Mouse (Mus musculus) bone marrow macrophage, adult 2 months (primary cell): Measurements from ENCODE around the gene Ell. TPM values are rescaled to one million over a fixed set of nuclear protein-coding genes. Genes with fewer than 3 reads are reported as not detected.
A peak's percentile ranks its signal among the peaks of the same experiment; 100 is the strongest.

Source experiments
- H3K27ac ChIP-seq: 2 replicates; pipeline ENCODE4 v1.5.1; 2012; ENCODE audit warnings: low read depth, low read length; ENCODE audit not compliant: insufficient read depth
- H3K4me1 ChIP-seq: 2 replicates; pipeline ENCODE4 v1.6.1; 2012; ENCODE audit warnings: low read length; ENCODE audit not compliant: control insufficient read depth, insufficient read depth
- H3K4me3 ChIP-seq: 2 replicates; pipeline ENCODE4 v1.5.1; 2012; ENCODE audit warnings: mild to moderate bottlenecking, low read length, moderate library complexity; ENCODE audit not compliant: insufficient read depth
- CTCF ChIP-seq: IDR thresholded peaks from 2 replicates; pipeline ENCODE4 v1.5.1; 2012; ENCODE audit warnings: low read depth, mild to moderate bottlenecking, low read length, moderate library complexity
- POLR2A ChIP-seq: IDR thresholded peaks from 2 replicates; pipeline ENCODE4 v1.6.1; 2012; ENCODE audit warnings: mild to moderate bottlenecking, low read depth, low read length, borderline replicate concordance
- polyA plus RNA-seq: library from polyadenylated mRNA; stranded (reverse); fragments of >200 nt; gene quantifications from 2 replicates; pipeline ENCODE4 v1.2.4, GENCODE M21; 2012; ENCODE audit not compliant: missing spikeins, insufficient read depth, insufficient read length

The Ell gene
- polyA plus RNA-seq, 1 experiment, result 17.1 TPM

- H3K4me1 ChIP-seq, result no peaks in the 10 kb centered on the region
- no peak overlapping the region for H3K27ac ChIP-seq
- TF ChIP-seq POLR2A (no peak), CTCF (no peak)
- H3K4me3 ChIP-seq, result no peak overlapping the region
Observed at GRCm38 (mm10) chr8:70495771-70496062, 43.5 kb upstream of the Ell start.

- H3K4me3 ChIP-seq, result no peak overlapping the region
- TF ChIP-seq CTCF (no peak), POLR2A (no peak)
- no peaks in the 10 kb centered on the region for H3K4me1 ChIP-seq
- no peak overlapping the region for H3K27ac ChIP-seq
Observed at GRCm38 (mm10) chr8:70500386-70501301, 38.6 kb upstream of the Ell start.

DNA sequence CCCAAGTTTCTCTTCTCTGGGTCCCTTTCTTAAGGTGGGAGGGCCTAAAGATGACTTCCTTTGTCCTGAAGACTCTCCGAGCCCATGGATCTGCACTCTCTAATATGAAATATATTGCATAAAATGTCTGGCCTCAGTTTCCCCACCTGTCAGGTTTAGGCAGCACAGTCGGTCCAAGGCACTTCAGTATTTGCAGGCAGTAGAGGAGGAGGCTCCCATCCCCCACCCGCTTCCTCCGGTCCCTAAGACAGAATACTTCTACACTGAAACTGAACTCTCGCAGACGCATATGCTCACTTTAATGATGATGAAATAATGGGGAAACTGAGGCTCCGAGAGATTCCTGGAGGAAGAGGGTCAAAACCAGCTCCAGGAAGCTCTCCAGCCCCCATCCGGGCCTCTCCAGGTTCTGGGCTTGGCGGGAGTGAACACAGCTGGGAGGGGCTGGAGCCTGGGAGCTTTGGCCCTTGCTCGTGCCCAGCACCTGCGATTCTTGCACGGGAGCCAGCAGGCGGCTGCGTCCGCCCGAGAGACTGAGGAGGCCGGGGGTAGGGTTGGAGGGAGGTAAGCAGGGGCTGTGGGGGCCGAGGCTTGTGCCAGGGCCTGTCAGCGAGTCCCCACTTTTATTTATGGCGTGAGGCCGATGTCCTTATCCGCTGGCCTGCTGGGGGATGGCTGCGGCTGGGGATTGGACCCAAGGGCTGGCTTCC is 37.3 kb upstream of the Ell start:
- TF ChIP-seq CTCF, result no peak
- TF ChIP-seq POLR2A, result no peak
- no peak overlapping the region for H3K27ac ChIP-seq
- H3K4me1 ChIP-seq, result no peaks in the 10 kb centered on the region
- H3K4me3 ChIP-seq, result no peak overlapping the region

- Histone ChIP-seq H3K27ac (no peak overlapping the region), H3K4me3 (no peak overlapping the region), H3K4me1 (no peaks in the 10 kb centered on the region)
- TF ChIP-seq POLR2A, result no peak
- no peak for TF ChIP-seq CTCF
Observed at GRCm38 (mm10) chr8:70502540-70502939, 36.7 kb upstream of the Ell start.

GRCm38 (mm10) chr8:70503062-70503750 is 36.1 kb upstream of the Ell start:
- TF ChIP-seq POLR2A (no peak), CTCF (peak; percentile 87)
- H3K4me3 ChIP-seq, result no peak overlapping the region
- no peaks in the 10 kb centered on the region for H3K4me1 ChIP-seq
- no peak overlapping the region for H3K27ac ChIP-seq

- no peaks in the 10 kb centered on the region for H3K4me1 ChIP-seq
- H3K4me3 ChIP-seq, result no peak overlapping the region
- TF ChIP-seq CTCF, result no peak
- no peak overlapping the region for H3K27ac ChIP-seq
Observed at GRCm38 (mm10) chr8:70504291-70504716, 35.0 kb upstream of the Ell start.

DNA sequence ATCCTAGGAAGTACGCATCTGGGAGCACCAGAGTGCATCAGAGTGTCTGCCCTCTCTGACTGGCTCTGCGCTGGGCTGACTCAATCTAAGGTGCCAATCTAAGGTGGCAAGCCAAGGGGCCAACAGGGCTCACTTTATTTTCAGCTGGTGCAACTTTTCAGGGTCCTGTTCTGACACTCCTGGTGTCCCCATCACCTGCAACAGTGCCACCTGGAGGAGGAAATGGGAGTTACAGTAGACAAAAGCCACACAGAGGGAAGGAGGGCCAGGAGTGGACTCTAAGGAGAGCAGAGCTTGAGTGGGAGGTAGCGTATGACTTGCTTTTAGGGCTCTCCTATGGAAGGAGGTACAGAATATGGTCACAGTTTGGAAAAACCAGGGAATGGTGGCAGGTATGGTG is 34.4 kb upstream of the Ell start:
- no peak overlapping the region for H3K27ac ChIP-seq
- TF ChIP-seq POLR2A (no peak), CTCF (peak; percentile 39)
- no peak overlapping the region for H3K4me3 ChIP-seq
- H3K4me1 ChIP-seq, result no peaks in the 10 kb centered on the region

DNA sequence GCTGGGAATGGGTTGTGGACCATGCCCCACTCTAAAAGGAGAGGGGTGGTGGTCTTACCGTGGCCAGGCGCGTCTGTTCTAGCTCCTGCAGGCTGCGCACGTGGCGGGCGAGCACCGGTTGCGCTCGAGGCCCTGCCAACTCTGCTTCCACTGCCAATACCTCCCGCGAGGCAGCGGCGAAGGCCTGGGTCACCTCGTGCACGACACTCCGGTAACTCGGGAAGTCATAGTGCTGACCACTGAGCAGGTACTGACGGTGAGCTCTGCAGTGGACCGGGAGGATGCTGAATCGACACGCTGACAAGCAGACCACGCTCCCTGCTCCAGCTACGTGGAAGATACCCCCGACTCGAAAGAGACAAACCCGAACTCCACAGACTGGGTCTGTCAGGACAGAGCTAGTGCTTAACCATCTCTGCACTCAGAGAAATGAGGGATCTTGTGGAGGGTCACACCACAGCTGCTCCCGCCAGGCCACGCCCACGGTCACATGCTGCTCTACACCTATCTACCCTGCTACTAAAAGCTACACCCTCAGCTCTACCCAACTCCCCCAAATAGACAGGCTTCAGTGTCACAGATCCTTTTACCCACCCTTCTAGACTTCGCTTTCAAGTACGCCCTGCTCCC is 33.4 kb upstream of the Ell start:
- TF ChIP-seq POLR2A, result no peak
- Histone ChIP-seq H3K4me1 (no peaks in the 10 kb centered on the region), H3K27ac (no peak overlapping the region; the same call in 1 of the 2 replicates)

GRCm38 (mm10) chr8:70506328-70507026 is 32.8 kb upstream of the Ell start, which contains the start of gene Rex1bd:
TSS of gene Rex1bd (minus strand) at chr8:70506752.
- peak within 1 kb of the TSS; percentile 36 for H3K27ac ChIP-seq
- peaks cover 2% of the 10 kb centered on the region for H3K4me1 ChIP-seq
- TF ChIP-seq CTCF (peak; percentile 57), POLR2A (no peak)
- H3K4me3 ChIP-seq, result peak within 1 kb of the TSS; percentile 80

More for the DNA sequence above, 33.4 kb upstream of the Ell start:
- peak overlapping the region; percentile 80 for H3K4me3 ChIP-seq
